Mouse (Mus musculus) heart, postnatal 0 days (tissue): ENCODE measurements at regions not wholly inside any gene's neighbourhood (a gene's known extent, or its start where the extent isn't known, plus 50 kb on each side); places are given as distances from the start of the nearest gene placed in this dataset.

Experiments
- CTCF ChIP-seq: IDR thresholded peaks from 2 replicates; pipeline ENCODE4 v1.5.1; 2016; ENCODE audit warnings: antibody characterized with exemption, control low read depth, low read depth
- EP300 ChIP-seq: IDR thresholded peaks from 2 replicates; pipeline ENCODE4 v1.6.1; 2016; ENCODE audit warnings: antibody characterized with exemption, low read depth

- TF ChIP-seq CTCF (no peak), EP300 (no peak)
These were observed 67.8 kb upstream of the Nectin3 start for GRCm38 (mm10) chr16:46566020-46566581.
